Mouse (Mus musculus) monocyte, adult 2 months (primary cell): ENCODE results near the gene Hacd3.

Source experiments
- DNase-seq, 2 experiments: peaks; one replicate each; pipeline ENCODE4 v3.0.0; 2022; ENCODE audit warnings: low spot score in 2 of 2, low read depth in 1 of 2

Gene Hacd3

GRCm38 (mm10) chr9:65020991-65021886, at the start of gene Hacd3:
Gene Hacd3, minus strand, starts transcription at chr9:65021693.
- peak in 1 of 2 experiments; percentile 14 for DNase-seq

- no peak for DNase-seq
Observed at GRCm38 (mm10) chr9:65070587-65070986, 49.1 kb upstream of the Hacd3 start.

GRCm38 (mm10) chr9:65064251-65064650, 42.8 kb upstream of the Hacd3 start:
- no peak for DNase-seq

DNA sequence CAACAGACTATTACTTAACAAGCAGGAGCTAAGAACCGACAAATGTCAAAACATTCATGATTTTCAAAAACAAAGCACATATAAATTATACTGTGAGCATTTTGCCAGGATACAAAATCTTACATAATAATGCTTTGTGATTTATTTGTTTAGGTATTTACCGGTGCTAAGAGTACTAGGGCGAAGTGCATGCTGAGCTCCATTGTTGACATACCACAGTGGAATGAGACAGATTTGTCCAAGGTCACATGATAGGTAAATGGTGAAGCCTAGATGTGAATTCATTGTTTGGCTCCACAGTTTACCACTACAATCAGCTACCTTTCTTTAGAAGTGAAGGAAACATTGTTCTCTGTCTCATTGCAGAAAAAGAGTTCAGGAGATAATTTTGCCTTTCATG, 29.5 kb upstream of the Hacd3 start:
- DNase-seq: no peak

DNA sequence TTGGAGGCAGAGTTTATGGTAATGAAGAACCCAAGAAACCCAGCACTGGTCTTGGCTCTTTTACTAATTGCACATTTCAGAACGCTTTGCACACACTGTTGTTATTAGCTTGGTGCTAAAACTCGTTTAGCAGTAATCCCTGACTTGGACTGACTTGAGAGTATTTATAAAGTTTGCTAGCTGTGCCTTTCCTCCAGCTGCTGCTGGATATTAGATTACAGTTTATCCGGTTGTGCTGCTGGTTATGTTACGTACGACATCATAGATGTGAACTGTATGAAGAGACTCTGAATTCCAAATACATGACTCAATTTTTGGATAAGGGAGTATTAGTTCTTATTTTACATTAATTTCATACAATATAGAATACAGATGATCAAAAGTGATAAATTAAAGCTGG, 27.9 kb upstream of the Hacd3 start:
- DNase-seq: no peak

DNA sequence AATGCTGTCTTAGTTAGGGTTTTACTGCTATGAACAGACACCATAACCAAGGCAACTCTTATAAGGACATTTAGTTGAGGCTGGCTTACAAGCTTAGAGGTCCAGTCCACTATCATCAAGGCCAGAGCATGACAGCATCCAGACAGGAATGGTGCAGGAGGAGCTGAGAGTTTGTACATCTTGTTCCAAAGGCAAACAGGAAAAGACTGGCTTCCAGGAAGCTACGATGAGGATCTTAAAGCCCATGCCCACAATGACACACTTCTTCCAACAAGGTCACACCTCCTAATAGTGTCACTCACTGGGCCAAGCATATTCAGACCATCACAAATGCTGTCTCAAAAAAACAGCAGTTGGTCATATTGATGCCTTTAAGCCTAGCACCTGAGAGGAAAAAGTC, 25.5 kb upstream of the Hacd3 start:
- no peak for DNase-seq

GRCm38 (mm10) chr9:65041430-65041829, 19.9 kb upstream of the Hacd3 start:
- no peak for DNase-seq

- no peak for DNase-seq
Observed at GRCm38 (mm10) chr9:65036861-65037260, 15.4 kb upstream of the Hacd3 start.

DNA sequence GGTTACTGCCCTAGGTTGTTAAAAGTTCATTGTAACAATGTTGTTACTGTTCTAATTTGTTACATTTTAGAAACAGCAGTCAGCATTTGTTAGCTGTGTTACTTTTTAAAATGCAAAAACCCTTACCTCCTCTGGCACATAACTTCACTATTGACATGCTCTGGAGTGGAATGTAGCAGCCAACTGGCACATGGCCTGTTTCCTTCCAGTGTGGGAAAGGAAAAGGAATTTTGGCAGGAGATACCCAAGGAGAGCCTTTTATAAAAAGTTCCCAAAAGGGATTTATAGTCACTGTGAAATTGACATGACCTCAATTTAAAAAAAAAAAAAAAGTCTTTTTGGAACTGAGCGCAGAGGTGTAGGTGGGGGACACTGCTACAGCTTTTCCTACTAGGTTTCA, 15.0 kb upstream of the Hacd3 start:
- no peak for DNase-seq

GRCm38 (mm10) chr9:65032269-65033108, 11.0 kb upstream of the Hacd3 start, which contains the start of gene Dpp8:
Gene Dpp8, plus strand, starts transcription at chr9:65032414.
- peak; percentile 88 to 90 for DNase-seq

- no peak for DNase-seq
Observed at GRCm38 (mm10) chr9:65031894-65032268, 10.4 kb upstream of the Hacd3 start.

GRCm38 (mm10) chr9:65031355-65031754, 9.9 kb upstream of the Hacd3 start:
- DNase-seq: peak; percentile 20 to 40

DNA sequence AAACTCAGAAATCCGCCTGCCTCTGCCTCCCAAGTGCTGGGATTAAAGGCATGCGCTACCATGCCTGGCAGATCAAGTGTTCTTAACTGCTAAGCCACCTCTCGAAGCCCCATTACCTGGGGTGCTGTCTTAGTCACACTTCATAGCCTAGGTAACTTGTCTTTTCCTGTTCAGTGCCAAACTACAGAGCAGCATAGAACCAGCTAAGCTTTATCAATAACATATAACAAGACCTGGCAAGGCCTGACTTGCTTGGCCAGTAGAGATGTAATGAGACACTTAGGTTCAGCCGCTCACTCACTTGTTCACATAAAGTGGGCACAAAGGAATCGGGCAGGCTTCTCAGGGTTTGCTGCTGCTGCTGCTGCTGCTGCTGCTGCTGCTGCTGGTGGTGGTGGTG, 6.8 kb upstream of the Hacd3 start:
- no peak for DNase-seq

GRCm38 (mm10) chr9:65027241-65027640, 5.7 kb upstream of the Hacd3 start:
- DNase-seq: no peak

- DNase-seq: no peak
Observed at GRCm38 (mm10) chr9:65023447-65023846, 2.0 kb upstream of the Hacd3 start.

- DNase-seq: no peak
Observed at GRCm38 (mm10) chr9:65022580-65023135, 1.2 kb upstream of the Hacd3 start.

- DNase-seq: peak in 1 of 2 experiments; percentile 70
Observed at GRCm38 (mm10) chr9:65021887-65022579, 540 bp upstream of the Hacd3 start.

GRCm38 (mm10) chr9:65020128-65020527, 1.4 kb downstream of the Hacd3 start:
- no peak for DNase-seq

- no peak for DNase-seq
Observed at GRCm38 (mm10) chr9:65019146-65019545, 2.3 kb downstream of the Hacd3 start.

DNA sequence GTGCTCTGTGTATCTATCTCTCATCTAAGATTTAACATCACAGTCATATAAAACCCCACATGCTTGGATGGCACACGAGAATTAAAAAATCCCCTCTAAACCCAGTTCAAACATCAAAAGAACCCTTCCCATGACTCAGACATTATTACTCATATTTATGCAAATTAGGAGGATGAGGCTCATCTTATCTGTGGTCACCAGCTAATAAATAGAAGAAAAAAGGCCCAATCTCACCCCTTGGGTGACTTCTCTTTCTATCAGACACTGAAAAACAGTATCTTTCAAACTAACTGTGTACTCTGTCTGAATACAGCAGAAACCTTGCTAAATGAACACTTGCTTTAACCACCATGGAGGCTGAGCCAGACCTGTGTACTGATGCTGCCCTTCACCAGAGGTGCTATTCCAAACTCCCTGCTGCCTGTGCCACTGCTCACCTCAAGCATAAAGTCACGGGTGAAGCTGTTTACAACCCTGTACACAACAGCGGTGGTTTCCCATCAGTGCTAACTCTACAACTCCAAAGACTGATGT, 2.8 kb downstream of the Hacd3 start:
- DNase-seq: no peak

DNA sequence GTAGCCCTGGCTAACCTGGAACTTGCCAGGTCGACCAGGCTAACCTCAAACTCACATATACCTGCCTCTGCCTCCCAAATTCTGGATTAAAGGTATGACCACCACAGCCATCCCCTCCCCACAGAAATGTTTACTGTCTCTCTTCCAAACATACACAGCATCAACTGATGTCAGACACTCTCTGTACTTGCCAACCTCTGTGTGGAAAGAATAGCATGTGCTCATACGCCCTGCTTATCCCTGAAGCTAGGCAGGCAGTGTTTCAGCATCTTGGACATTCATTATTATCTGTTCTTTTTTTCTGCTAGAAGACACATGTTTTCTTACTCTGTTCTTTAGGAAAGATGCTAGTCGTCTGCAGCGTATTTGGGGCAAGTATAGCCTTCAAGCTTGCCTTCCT, 3.6 kb downstream of the Hacd3 start:
- no peak for DNase-seq
